Mouse (Mus musculus) G1E (cell line): ENCODE data around the gene Aim2. TPM values are rescaled to one million over a fixed set of nuclear protein-coding genes. Genes with fewer than 3 reads are reported as not detected.

Experiments used
- ATAC-seq: 2 replicates; pipeline ENCODE4 v1.8.0; 2016; ENCODE audit warnings: mild to moderate bottlenecking; ENCODE audit not compliant: insufficient number of reproducible peaks, poor library complexity, low FRiP score, severe bottlenecking; ENCODE audit errors: extremely low read depth
- DNase-seq: peaks from one replicate; pipeline ENCODE4 v3.0.0; 2012; ENCODE audit warnings: low spot score
- H3K27me3 ChIP-seq: 2 replicates; pipeline ENCODE4 v1.6.1; 2012; ENCODE audit warnings: mild to moderate bottlenecking, low read length, inconsistent platforms; ENCODE audit not compliant: insufficient read depth
- H3K36me3 ChIP-seq: replicated peaks from 2 replicates; pipeline ENCODE3; 2012; ENCODE audit warnings: mild to moderate bottlenecking, inconsistent platforms
- H3K4me1 ChIP-seq: 2 replicates; pipeline ENCODE4 v1.6.1; 2012; ENCODE audit warnings: low read depth, low read length, inconsistent platforms, mixed read lengths; ENCODE audit not compliant: insufficient read depth
- H3K4me3 ChIP-seq: 2 replicates; pipeline ENCODE4 v1.5.1; 2012; ENCODE audit warnings: low read depth, mild to moderate bottlenecking, inconsistent platforms, low read length, moderate library complexity, mixed read lengths
- H3K9me3 ChIP-seq: replicated peaks from 2 replicates; pipeline ENCODE4 v1.6.1; 2012; ENCODE audit warnings: inconsistent platforms
- CTCF ChIP-seq: IDR thresholded peaks from 2 replicates; pipeline ENCODE4 v1.5.1; 2012; ENCODE audit warnings: low read depth, low read length, inconsistent platforms, mixed read lengths
- GATA1 ChIP-seq: IDR thresholded peaks from 2 replicates; pipeline ENCODE4 v1.6.1; 2012; ENCODE audit warnings: borderline replicate concordance, low read length, inconsistent platforms, mixed read lengths
- GATA2 ChIP-seq: IDR thresholded peaks from 2 replicates; pipeline ENCODE4 v1.6.1; 2012; ENCODE audit warnings: low read depth, low read length, inconsistent platforms, borderline replicate concordance
- POLR2AphosphoS5 ChIP-seq: IDR thresholded peaks from 2 replicates; pipeline ENCODE4 v1.6.1; 2012; ENCODE audit warnings: low read depth, low read length, inconsistent platforms; ENCODE audit not compliant: insufficient replicate concordance
- TAL1 ChIP-seq: conservative IDR thresholded peaks from 2 replicates; pipeline ENCODE4 v1.6.1; 2012; ENCODE audit warnings: low read depth, low read length, inconsistent platforms, mixed read lengths
- polyA plus RNA-seq: library from polyadenylated mRNA; stranded (reverse); fragments of >175 nt; gene quantifications from 2 replicates; pipeline ENCODE4 v1.2.3, GENCODE M21; 2012
- total RNA-seq, 2 experiments: library from RNA; stranded (forward) in 1 of 2; stranded (reverse) in 1 of 2; fragments of 200-1000 nt in 1 of 2; fragments of >200 nt in 1 of 2; fragmentation: Nextera tagmentation in 1 of 2; gene quantifications; 2 replicates each; pipeline ENCODE4 v1.2.3; 2014 to 2017

Aim2 gene
- total and polyA plus RNA-seq, 3 experiments = 8.1 TPM; not detected in 2

GRCm38 (mm10) chr1:173342425-173342824 lies 8.3 kb upstream of the Aim2 start:
- ATAC-seq (no peak), DNase-seq (no peak)
- Histone ChIP-seq H3K36me3 (no peaks in the 10 kb centered on the region), H3K9me3 (peaks cover 27% of the 10 kb centered on the region), H3K27me3 (peaks cover 3% of the 10 kb centered on the region; the same call in 1 of the 2 replicates), H3K4me1 (no peaks in the 10 kb centered on the region; the same call in 1 of the 2 replicates), H3K4me3 (no peak overlapping the region)
- TF ChIP-seq GATA2 (no peak), CTCF (no peak), TAL1 (no peak), GATA1 (no peak), POLR2AphosphoS5 (no peak)

DNA sequence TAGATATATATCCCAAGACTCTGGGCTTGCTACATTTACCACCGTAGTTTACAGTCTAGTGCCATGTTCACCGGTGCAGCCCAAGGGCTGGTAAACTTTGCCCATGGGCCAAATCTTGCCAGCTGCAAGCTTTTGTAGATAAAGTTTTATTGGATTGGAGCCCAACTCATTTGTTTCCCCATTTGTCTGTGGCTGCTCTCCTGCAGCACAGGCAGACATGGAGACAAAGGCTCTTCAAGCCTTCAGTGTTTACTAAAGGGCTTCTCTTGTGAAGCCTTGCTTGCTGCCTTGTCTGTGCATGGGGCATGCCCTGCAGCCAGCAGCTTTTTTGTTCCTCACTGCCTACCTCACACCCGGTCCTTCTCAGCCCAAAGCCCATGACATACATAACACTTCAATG lies 6.7 kb upstream of the Aim2 start:
- ATAC-seq = no peak
- DNase-seq = no peak
- H3K36me3 ChIP-seq = no peaks in the 10 kb centered on the region
- no peak for TF ChIP-seq GATA2
- TF ChIP-seq GATA1 = no peak
- no peak for TF ChIP-seq TAL1
- TF ChIP-seq CTCF = no peak
- TF ChIP-seq POLR2AphosphoS5 = no peak
- H3K4me1 ChIP-seq = no peaks in the 10 kb centered on the region; the same call in 1 of the 2 replicates
- no peaks in the 10 kb centered on the region for H3K27me3 ChIP-seq
- peaks cover 27% of the 10 kb centered on the region for H3K9me3 ChIP-seq
- H3K4me3 ChIP-seq = no peak overlapping the region

DNA sequence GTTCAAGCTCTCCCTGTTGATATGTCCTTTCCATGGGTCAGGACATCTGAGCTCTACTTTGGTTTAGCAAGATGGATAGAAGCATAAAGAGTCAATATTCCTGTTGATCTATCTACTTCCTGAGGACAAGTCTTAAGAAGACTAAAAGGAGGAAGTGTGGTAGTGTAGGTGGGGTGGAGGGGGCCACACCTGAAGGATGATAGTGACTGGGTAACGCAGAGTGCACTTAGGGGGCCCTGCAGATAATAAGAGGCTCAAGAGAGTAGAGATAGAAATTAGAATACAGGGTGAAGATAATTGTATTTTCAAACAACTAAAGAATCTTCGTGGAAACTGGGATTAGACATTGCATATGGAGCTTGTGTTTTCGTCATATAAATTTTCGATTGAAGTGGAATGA lies 5.6 kb upstream of the Aim2 start:
- Histone ChIP-seq H3K4me1 (no peaks in the 10 kb centered on the region; the same call in 1 of the 2 replicates), H3K9me3 (peaks cover 27% of the 10 kb centered on the region), H3K4me3 (no peak overlapping the region), H3K36me3 (no peaks in the 10 kb centered on the region), H3K27me3 (no peaks in the 10 kb centered on the region)
- ATAC-seq = no peak
- TF ChIP-seq POLR2AphosphoS5 (no peak), CTCF (no peak), GATA2 (no peak), GATA1 (no peak), TAL1 (no peak)
- DNase-seq = no peak

DNA sequence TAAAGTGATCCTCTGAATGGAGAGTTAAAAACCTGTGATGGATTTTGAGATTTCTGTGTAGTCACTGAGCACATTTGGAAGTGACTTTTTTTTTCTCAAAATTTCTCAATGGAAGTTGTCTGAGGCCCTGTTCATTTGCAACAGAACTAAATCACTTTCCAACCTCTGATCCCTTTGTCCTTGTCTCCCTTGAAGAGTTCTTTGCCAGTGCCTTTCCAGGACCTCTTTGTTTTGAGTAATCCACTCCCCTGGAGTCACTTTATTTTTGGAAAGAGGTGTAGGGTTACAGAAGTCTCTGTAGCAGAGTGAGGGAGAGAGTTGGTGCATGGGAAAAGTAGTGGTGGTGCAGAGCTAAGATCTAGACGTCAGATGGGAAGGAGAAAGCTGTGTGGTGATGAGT lies 2.2 kb upstream of the Aim2 start:
- DNase-seq (no peak), ATAC-seq (no peak)
- H3K4me3 ChIP-seq = no peak overlapping the region
- TF ChIP-seq TAL1 (no peak), POLR2AphosphoS5 (no peak), CTCF (no peak), GATA2 (no peak), GATA1 (no peak)
- H3K27me3 ChIP-seq = no peaks in the 10 kb centered on the region
- H3K36me3 ChIP-seq = no peaks in the 10 kb centered on the region
- peaks cover 2% of the 10 kb centered on the region; the same call in 1 of the 2 replicates for H3K4me1 ChIP-seq
- H3K9me3 ChIP-seq = peaks cover 15% of the 10 kb centered on the region; the same call in 1 of the 2 replicates

DNA sequence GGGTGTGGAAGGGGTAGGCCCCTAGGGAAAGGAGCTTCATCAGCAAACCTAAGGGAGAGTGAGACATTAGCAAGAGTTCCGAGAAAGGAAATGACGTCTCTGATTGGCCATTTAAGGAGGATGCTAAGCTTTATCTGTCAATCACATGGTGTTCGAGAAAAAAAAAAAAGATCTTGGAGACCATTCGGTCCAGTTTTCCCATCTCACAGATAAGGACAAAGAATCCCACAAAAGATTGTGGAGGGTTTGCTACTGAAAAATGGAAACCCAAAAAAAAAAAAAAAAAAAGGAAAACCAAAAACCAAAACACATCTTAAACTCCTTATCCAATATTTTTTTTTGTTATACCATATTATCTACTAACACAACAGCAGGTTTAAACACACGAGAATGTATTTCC lies 1.5 kb upstream of the Aim2 start:
- ATAC-seq (no peak), DNase-seq (no peak)
- Histone ChIP-seq H3K9me3 (peaks cover 15% of the 10 kb centered on the region; the same call in 1 of the 2 replicates), H3K4me1 (peaks cover 2% of the 10 kb centered on the region; the same call in 1 of the 2 replicates), H3K27me3 (no peaks in the 10 kb centered on the region), H3K4me3 (no peak overlapping the region), H3K36me3 (no peaks in the 10 kb centered on the region)
- TF ChIP-seq CTCF (no peak), TAL1 (no peak), POLR2AphosphoS5 (no peak), GATA1 (no peak), GATA2 (no peak)

DNA sequence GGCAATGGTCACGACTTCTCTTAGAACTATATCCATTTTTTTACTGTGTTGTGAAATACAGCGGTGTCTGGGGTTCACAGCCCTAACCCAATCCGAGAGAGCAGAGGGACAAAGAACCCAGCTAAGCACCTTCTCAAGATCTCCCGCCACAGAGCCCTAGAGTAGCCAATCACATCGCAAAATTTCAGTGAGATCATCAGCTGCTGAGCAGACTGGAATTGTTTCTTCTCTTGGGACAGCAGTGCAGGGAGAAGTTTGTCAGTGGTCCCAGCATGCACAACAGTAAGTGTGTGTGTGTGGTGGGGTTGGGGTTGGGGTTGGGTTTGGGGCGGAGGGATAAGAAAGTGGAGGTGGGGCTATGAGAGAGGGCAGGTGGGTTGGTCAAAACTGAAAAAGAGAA lies 733 bp upstream of the Aim2 start:
- DNase-seq = peak; percentile 23

DNA sequence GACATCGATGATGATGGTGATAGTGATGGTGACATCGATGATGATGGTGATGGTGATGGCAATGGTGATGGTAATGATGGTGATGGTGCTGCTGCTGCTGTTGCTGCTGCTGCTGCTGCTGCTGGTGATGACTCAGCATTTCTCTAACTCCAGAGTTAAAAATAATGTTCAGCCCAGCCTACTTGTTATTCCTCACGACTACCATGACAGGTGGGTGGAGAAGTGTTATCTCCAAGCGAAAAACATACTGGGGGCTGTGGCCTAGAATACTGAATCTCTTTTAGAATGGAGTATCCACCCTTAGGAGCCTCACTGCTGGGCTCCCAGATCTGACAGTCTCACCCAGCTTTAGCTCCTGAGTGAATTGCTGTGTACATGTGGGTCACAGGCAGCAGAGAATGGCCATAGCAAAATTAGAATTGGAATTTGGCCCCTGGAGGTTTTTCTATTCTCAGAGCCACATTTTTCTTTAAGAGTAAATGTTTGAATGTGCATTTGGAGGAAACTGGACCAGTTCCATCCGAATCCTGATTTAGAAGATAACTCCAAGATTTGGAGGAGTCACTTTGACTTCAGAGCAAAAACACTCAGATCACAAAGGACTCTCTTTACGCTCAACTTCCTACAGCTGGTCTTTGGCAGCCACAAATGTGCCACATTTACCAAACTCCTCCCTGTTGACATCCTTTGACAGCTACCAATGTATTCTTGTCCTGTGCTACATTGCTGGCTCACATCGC lies 4.6 kb downstream of the Aim2 start:
- H3K4me3 ChIP-seq = no peak overlapping the region
- no peak for ATAC-seq
- no peak for DNase-seq
- H3K27me3 ChIP-seq = no peaks in the 10 kb centered on the region
- no peaks in the 10 kb centered on the region for H3K36me3 ChIP-seq
- TF ChIP-seq GATA2 (no peak), TAL1 (no peak), CTCF (no peak), POLR2AphosphoS5 (no peak)
- H3K4me1 ChIP-seq = 0 out of 2 replicates have a peak, but pooled peaks cover 2% of the 10 kb centered on the region
- peaks cover 7% of the 10 kb centered on the region for H3K9me3 ChIP-seq

More for the DNA sequence above, 733 bp upstream of the Aim2 start:
- Histone ChIP-seq H3K36me3 (no peaks in the 10 kb centered on the region), H3K27me3 (no peaks in the 10 kb centered on the region), H3K9me3 (peaks cover 14% of the 10 kb centered on the region), H3K4me3 (no peak overlapping the region; the same call in 1 of the 2 replicates), H3K4me1 (peaks cover 2% of the 10 kb centered on the region; the same call in 1 of the 2 replicates)
- ATAC-seq = peak; percentile 51
- no peak for TF ChIP-seq GATA2
- TF ChIP-seq GATA1 = no peak
- no peak for TF ChIP-seq POLR2AphosphoS5
